Mouse (Mus musculus) intestine, postnatal 0 days (tissue): ENCODE data around the gene Lpar3. TPM values are rescaled to one million over a fixed set of nuclear protein-coding genes. Genes with fewer than 3 reads are reported as not detected.

Source experiments
- ATAC-seq: fragments of 200-750 bp; cut with Nextera tagmentation; 2 replicates; pipeline ENCODE4 v1.8.0; 2017; ENCODE audit warnings: mild to moderate bottlenecking, moderate TSS enrichment, moderate library complexity
- H3K27ac ChIP-seq: fragments of 300-500 bp; sonication (generic); 2 replicates; pipeline ENCODE4 v1.5.1; 2014; ENCODE audit warnings: mild to moderate bottlenecking, low read depth, low read length, moderate library complexity
- H3K27me3 ChIP-seq: fragments of 300-500 bp; sonication (generic); replicated peaks from 2 replicates; pipeline ENCODE4 v1.6.1; 2014; ENCODE audit warnings: low read length, mixed read lengths; ENCODE audit not compliant: control insufficient read depth, insufficient read depth
- H3K36me3 ChIP-seq: fragments of 300-500 bp; sonication (generic); 2 replicates; pipeline ENCODE4 v1.6.1; 2014; ENCODE audit warnings: mild to moderate bottlenecking, moderate library complexity; ENCODE audit not compliant: control insufficient read depth, insufficient read depth
- H3K4me1 ChIP-seq: fragments of 300-500 bp; sonication (generic); replicated peaks from 2 replicates; pipeline ENCODE4 v1.6.1; 2014; ENCODE audit warnings: antibody characterized with exemption, low read length, mixed read lengths; ENCODE audit not compliant: control insufficient read depth, insufficient read depth
- H3K4me2 ChIP-seq: fragments of 300-500 bp; sonication (generic); replicated peaks from 2 replicates; pipeline ENCODE4 v1.6.1; 2014; ENCODE audit warnings: low read depth, mild to moderate bottlenecking, moderate library complexity
- H3K4me3 ChIP-seq: fragments of 300-500 bp; sonication (generic); 2 replicates; pipeline ENCODE4 v1.5.1; 2014; ENCODE audit warnings: low read depth, low read length
- H3K9ac ChIP-seq: fragments of 300-500 bp; sonication (generic); 2 replicates; pipeline ENCODE4 v1.6.1; 2014; ENCODE audit warnings: mild to moderate bottlenecking, low read depth, low read length
- H3K9me3 ChIP-seq: fragments of 300-500 bp; sonication (generic); 2 replicates; pipeline ENCODE4 v1.6.1; 2016; ENCODE audit warnings: mixed run types; ENCODE audit not compliant: control insufficient read depth
- CTCF ChIP-seq: sonication (generic); IDR thresholded peaks from 2 replicates; pipeline ENCODE4 v1.5.1; 2016; ENCODE audit warnings: low read depth, mild to moderate bottlenecking, control low read depth, antibody characterized with exemption, moderate library complexity
- WGBS: fragments of 180-500 bp; shearing (Covaris S2); extraction: QIAGEN DNeasy Blood & Tissue Kit; methylation state at CpG from one replicate; pipeline ENCODE4 v1.1.7; 2014; 5-methylcytosine and 5-hydroxymethylcytosine counted together
- polyA plus RNA-seq: library from polyadenylated mRNA; unstranded; fragments of >200 nt; fragmentation: Nextera tagmentation; extraction: Ambion mirVana; gene quantifications from 2 replicates; pipeline ENCODE4 v1.2.1, GENCODE M21; 2015

Lpar3 gene
- polyA plus RNA-seq, 1 experiment from 2014 or later = 10.7 TPM

DNA sequence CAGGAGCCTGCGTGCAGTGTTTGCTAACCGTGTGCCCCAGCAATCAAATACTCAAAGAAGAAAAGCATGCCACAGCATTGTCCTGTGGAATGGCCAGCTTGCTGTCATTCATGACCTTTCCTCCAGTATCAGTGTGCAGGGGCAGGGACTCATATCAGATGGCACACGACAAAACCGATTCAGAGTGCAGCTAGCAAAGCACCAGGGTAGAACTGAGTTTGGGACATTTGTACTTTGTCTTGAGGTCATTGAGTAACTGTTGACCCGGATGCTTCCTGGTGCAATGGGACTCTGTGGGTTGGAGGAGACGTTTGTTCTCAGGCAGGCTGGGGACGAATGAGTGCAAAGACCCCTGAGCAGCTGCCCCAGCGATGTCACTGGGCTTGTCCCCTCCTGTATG lies 29.1 kb downstream of the Lpar3 start:
- Histone ChIP-seq H3K4me2 (no peak overlapping the region), H3K9me3 (no peaks in the 10 kb centered on the region), H3K27me3 (no peaks in the 10 kb centered on the region), H3K36me3 (no peaks in the 10 kb centered on the region), H3K9ac (no peak overlapping the region), H3K27ac (no peak overlapping the region), H3K4me1 (peaks cover 3% of the 10 kb centered on the region; the same call in 1 of the 2 replicates), H3K4me3 (no peak overlapping the region)
- WGBS = 56% methylated on average over 8 of the region's 8 CpGs
- TF ChIP-seq CTCF = no peak
- peak; percentile 29; the same call in 1 of the 2 replicates for ATAC-seq

DNA sequence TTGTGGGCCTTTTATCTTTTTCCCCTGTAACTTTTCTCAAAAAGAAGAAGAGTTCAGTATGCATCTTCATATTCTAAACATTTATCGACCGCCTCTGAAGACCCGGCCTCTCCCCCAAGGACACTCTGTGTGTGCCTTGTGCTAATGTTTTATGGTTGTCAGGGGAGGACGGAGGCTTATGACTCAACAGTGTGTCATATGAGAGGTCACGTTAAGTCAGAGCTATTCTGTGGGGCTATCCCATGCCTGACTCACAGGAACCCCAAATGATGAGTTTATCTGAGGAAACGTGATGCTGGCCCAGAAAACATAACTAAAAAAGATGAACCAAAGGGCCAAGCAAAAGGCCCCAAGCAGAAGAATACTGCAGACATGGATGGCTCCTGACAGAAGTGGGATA lies 31.0 kb downstream of the Lpar3 start:
- no peaks in the 10 kb centered on the region for H3K9me3 ChIP-seq
- no peaks in the 10 kb centered on the region for H3K27me3 ChIP-seq
- H3K4me2 ChIP-seq = no peak overlapping the region
- H3K4me3 ChIP-seq = no peak overlapping the region
- no peak overlapping the region for H3K9ac ChIP-seq
- WGBS = 43% methylated on average over 6 of the region's 6 CpGs
- H3K4me1 ChIP-seq = peaks cover 3% of the 10 kb centered on the region; the same call in 1 of the 2 replicates
- no peak; the same call in 1 of the 2 replicates for ATAC-seq
- no peaks in the 10 kb centered on the region for H3K36me3 ChIP-seq
- no peak for TF ChIP-seq CTCF
- no peak overlapping the region for H3K27ac ChIP-seq

DNA sequence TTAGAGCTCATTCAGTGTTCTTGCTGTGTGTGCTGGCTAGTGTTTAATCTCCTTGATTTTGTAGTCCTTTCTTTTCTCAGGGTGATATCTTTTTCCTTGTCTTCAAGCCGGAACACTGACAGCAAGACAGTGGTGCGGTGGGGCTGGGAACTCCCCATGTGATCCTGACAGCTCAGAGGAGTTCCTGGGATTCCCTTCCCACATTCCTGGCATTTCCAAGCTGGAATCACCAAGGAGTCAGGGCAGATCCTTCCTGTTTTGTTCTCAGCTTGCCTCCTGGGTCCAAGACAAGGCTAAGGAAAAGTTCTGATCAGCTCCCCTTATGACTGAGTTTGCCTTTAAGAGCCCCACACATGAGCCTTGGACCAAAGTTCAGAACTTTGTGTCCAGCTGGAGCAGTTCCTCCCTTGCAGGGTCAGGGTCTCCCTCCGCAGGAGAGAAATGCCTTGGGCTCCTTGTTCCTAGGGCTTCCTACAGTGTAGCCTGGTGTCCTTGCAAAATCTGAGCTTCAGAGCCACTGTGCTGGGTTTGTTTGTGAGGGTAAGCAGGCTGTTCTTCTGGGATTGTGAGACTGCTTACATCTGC lies 33.1 kb downstream of the Lpar3 start:
- peak overlapping the region; percentile 66 for H3K27ac ChIP-seq
- H3K9me3 ChIP-seq = no peaks in the 10 kb centered on the region
- no peak overlapping the region for H3K4me3 ChIP-seq
- 0 out of 2 replicates have a peak overlapping the region, but pooled peaks have one; percentile 17 for H3K9ac ChIP-seq
- no peaks in the 10 kb centered on the region for H3K36me3 ChIP-seq
- 27% methylated on average over 3 of the region's 3 CpGs for WGBS
- no peak for TF ChIP-seq CTCF
- ATAC-seq = peak; percentile 69
- H3K27me3 ChIP-seq = no peaks in the 10 kb centered on the region
- H3K4me1 ChIP-seq = peaks cover 3% of the 10 kb centered on the region; the same call in 1 of the 2 replicates
- H3K4me2 ChIP-seq = no peak overlapping the region

DNA sequence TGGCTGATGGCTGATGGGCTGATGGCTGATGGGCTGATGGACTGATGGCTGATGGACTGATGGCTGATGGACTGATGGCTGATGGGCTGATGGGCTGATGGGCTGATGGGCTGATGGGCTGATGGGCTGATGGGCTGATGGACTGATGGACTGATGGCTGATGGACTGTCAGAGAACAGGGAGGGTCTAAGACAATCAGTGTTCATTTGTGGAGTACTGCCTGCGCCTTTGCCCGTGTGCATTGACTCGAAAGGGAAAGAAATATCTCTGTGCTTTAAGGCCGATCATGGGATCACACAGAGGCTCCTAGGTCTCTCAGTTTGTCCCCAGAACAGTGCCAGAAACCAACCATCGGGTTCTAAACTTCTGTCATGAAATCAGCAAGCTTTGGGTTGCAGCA lies 34.4 kb downstream of the Lpar3 start:
- no peak for ATAC-seq
- 93% methylated on average over 5 of the region's 5 CpGs for WGBS
- no peak overlapping the region for H3K4me2 ChIP-seq
- peaks cover 3% of the 10 kb centered on the region; the same call in 1 of the 2 replicates for H3K4me1 ChIP-seq
- H3K9ac ChIP-seq = no peak overlapping the region
- H3K27ac ChIP-seq = no peak overlapping the region
- TF ChIP-seq CTCF = no peak
- H3K27me3 ChIP-seq = no peaks in the 10 kb centered on the region
- no peak overlapping the region for H3K4me3 ChIP-seq
- no peaks in the 10 kb centered on the region for H3K36me3 ChIP-seq
- no peaks in the 10 kb centered on the region for H3K9me3 ChIP-seq

DNA sequence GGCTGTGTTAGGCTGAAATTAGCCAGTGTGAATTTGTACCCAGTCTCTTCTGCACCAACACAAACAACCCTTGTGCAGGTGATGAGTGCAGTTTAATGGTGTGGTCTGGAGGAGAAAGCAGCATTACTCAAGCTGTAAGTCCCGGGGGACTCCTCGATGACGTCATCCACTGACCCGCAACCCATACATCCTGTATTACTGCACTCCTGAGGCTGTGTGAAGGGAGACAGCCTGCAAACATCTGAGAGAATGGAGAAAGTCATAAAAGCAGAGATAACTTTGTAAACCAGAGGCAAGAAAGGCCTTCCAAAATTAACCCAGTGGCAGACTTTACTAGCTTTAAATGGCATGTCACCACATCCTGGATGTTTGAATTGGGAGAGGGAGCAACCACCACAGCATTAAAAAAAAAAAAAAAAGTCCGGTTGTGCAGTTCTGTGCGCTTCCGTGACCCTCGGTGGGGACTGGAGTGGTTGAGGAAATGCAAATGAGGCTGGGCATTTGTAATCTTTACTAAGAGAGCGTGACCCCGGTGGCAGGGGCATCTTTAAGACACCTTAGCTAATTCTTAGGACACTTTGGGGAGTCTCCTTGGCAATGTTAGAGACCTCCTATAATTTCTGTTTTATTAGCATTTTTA lies 36.8 kb downstream of the Lpar3 start:
- Histone ChIP-seq H3K4me1 (peaks cover 3% of the 10 kb centered on the region; the same call in 1 of the 2 replicates), H3K4me2 (no peak overlapping the region), H3K9ac (no peak overlapping the region), H3K36me3 (no peaks in the 10 kb centered on the region), H3K4me3 (no peak overlapping the region), H3K9me3 (no peaks in the 10 kb centered on the region), H3K27me3 (no peaks in the 10 kb centered on the region), H3K27ac (no peak overlapping the region)
- ATAC-seq = no peak
- WGBS = 40% methylated on average over 10 of the region's 10 CpGs
- no peak for TF ChIP-seq CTCF

DNA sequence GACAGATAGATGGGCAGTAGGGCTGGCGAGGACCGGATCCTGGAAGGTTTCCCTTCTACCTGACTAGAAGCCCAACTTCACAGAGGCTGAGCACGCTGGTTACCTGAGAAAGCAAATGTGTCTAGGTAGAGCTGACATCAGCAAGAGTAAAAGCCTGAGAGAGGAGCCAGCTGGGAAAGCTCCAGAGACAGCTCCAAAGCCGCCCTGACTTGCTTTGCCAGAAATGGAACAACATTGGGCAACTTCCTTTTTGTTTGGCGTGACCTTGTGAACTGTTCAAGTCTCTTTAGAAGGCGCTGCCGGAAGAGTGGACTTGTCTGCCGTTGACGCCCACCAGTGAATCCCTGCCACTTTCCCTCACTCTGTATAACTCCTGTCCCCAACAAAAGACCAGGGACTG lies 39.4 kb downstream of the Lpar3 start:
- no peak for TF ChIP-seq CTCF
- Histone ChIP-seq H3K4me1 (no peaks in the 10 kb centered on the region), H3K4me3 (no peak overlapping the region), H3K9me3 (no peaks in the 10 kb centered on the region), H3K27ac (no peak overlapping the region), H3K9ac (no peak overlapping the region), H3K4me2 (no peak overlapping the region), H3K36me3 (no peaks in the 10 kb centered on the region), H3K27me3 (no peaks in the 10 kb centered on the region)
- WGBS = 68% methylated on average over 9 of the region's 9 CpGs
- ATAC-seq = no peak
